Mouse (Mus musculus) myocyte (in vitro differentiated cells): ENCODE results near the gene Selenbp1. TPM values are rescaled to one million over a fixed set of nuclear protein-coding genes. Genes with fewer than 3 reads are reported as not detected.
"Not testable (repeated sequence)": the region's sequence is repeated elsewhere in the genome, so short reads cannot be mapped to it uniquely, and the experiment has no call there.

Source experiments
- H3K27me3 ChIP-seq: one replicate; pipeline ENCODE4 v1.6.1; 2011; ENCODE audit not compliant: control insufficient read depth, insufficient read depth, insufficient read length
- H3K36me3 ChIP-seq: one replicate; pipeline ENCODE4 v1.6.1; 2011; ENCODE audit not compliant: control insufficient read depth, insufficient read depth
- H3K4me2 ChIP-seq: one replicate; pipeline ENCODE4 v1.6.1; 2011; ENCODE audit warnings: low read depth, control low read depth
- H3K4me3 ChIP-seq: one replicate; pipeline ENCODE4 v1.5.1; 2011; ENCODE audit warnings: mild to moderate bottlenecking, control low read depth, moderate library complexity
- H3K79me2 ChIP-seq: one replicate; pipeline ENCODE4 v1.6.1; 2011; ENCODE audit not compliant: control insufficient read depth, insufficient read depth
- H3ac ChIP-seq: one replicate; pipeline ENCODE4 v1.6.1; 2011; ENCODE audit not compliant: control insufficient read depth, insufficient read length
- CEBPB ChIP-seq: IDR thresholded peaks from 2 replicates; pipeline ENCODE4 v1.6.1; 2011; ENCODE audit warnings: mild to moderate bottlenecking, moderate library complexity; ENCODE audit not compliant: poor library complexity, insufficient read depth, severe bottlenecking
- E2F4 ChIP-seq: IDR thresholded peaks from one replicate; pipeline ENCODE4 v1.6.1; 2011; ENCODE audit warnings: mild to moderate bottlenecking, control low read depth, moderate library complexity; ENCODE audit not compliant: insufficient read depth
- MAX ChIP-seq: IDR thresholded peaks from one replicate; pipeline ENCODE4 v1.6.1; 2011; ENCODE audit warnings: low read depth, mild to moderate bottlenecking, control low read depth
- MYOD1 ChIP-seq, 3 experiments: IDR thresholded peaks; one replicate each; pipeline ENCODE4 v1.6.1; 2011; ENCODE audit warnings: control low read depth in 2 of 3, low read depth in 2 of 3, mild to moderate bottlenecking in 2 of 3, moderate library complexity in 1 of 3; ENCODE audit not compliant: insufficient read length in 2 of 3, control insufficient read depth in 1 of 3
- MYOG ChIP-seq, 3 experiments: IDR thresholded peaks; one replicate each; pipeline ENCODE4 v1.6.1; 2011; ENCODE audit warnings: control low read depth in 2 of 3, low read depth in 2 of 3, mild to moderate bottlenecking in 2 of 3; ENCODE audit not compliant: insufficient read length in 2 of 3, control insufficient read depth in 1 of 3, insufficient read depth in 1 of 3
- POLR2A ChIP-seq: IDR thresholded peaks from one replicate; pipeline ENCODE4 v1.6.1; 2011; ENCODE audit warnings: low read depth, mild to moderate bottlenecking, control low read depth, moderate library complexity; ENCODE audit not compliant: insufficient read length
- POLR2AphosphoS2 ChIP-seq: IDR thresholded peaks from one replicate; pipeline ENCODE4 v1.6.1; 2011; ENCODE audit warnings: low read depth, control low read depth; ENCODE audit not compliant: insufficient read length
- REST ChIP-seq: IDR thresholded peaks from one replicate; pipeline ENCODE4 v1.6.1; 2011; ENCODE audit warnings: mild to moderate bottlenecking, control low read depth, moderate library complexity; ENCODE audit not compliant: insufficient read depth, insufficient read length
- SRF ChIP-seq: IDR thresholded peaks from one replicate; pipeline ENCODE4 v1.6.1; 2011; ENCODE audit warnings: low read depth; ENCODE audit not compliant: control insufficient read depth, insufficient read length
- TCF12 ChIP-seq: IDR thresholded peaks from one replicate; pipeline ENCODE4 v1.6.1; 2011; ENCODE audit warnings: mild to moderate bottlenecking, control low read depth; ENCODE audit not compliant: poor library complexity, insufficient read depth, severe bottlenecking
- TCF3 ChIP-seq: IDR thresholded peaks from one replicate; pipeline ENCODE4 v1.6.1; 2011; ENCODE audit warnings: low read depth, control low read depth; ENCODE audit not compliant: insufficient read length
- USF1 ChIP-seq: IDR thresholded peaks from one replicate; pipeline ENCODE4 v1.6.1; 2011; ENCODE audit warnings: low read depth, mild to moderate bottlenecking, control low read depth, moderate library complexity
- polyA plus RNA-seq: library from polyadenylated mRNA; unstranded; fragments of >200 nt; fragmentation: generic; extraction: Trizol; gene quantifications from one replicate; pipeline ENCODE4 v1.2.1, GENCODE M21; 2012; ENCODE audit warnings: missing spikeins

Selenbp1 gene
- 0.44 TPM for polyA plus RNA-seq

- Histone ChIP-seq H3K4me3 (no peak within 1 kb of the TSS), H3K4me2 (peak within 1 kb of the TSS; percentile 40), H3K79me2 (no peaks in the 10 kb centered on the region), H3K27me3 (no peaks in the 10 kb centered on the region), H3ac (no peak within 1 kb of the TSS), H3K36me3 (no peaks in the 10 kb centered on the region)
- TF ChIP-seq MYOD1 (IDR thresholded peaks at IDR 0.05; ENCODE audit: control insufficient read depth in 1 of 3, insufficient read length in 2 of 3, low read depth in 2 of 3) = no peak
- no peak for TF ChIP-seq USF1
- TF ChIP-seq REST = no peak
- TF ChIP-seq MYOG (IDR thresholded peaks at IDR 0.05; ENCODE audit: control insufficient read depth in 1 of 3, insufficient read depth in 1 of 3, insufficient read length in 2 of 3, low read depth in 2 of 3) = no peak
- no peak for TF ChIP-seq MAX
- no peak for TF ChIP-seq POLR2AphosphoS2
Observed at GRCm38 (mm10) chr3:94932809-94933564, at the start of gene Selenbp1. TSS of gene Selenbp1 (plus strand) at chr3:94933056.

GRCm38 (mm10) chr3:94886316-94887224 is 46.3 kb upstream of the Selenbp1 start, which contains the start of gene Psmb4:
TSS of gene Psmb4 (minus strand) at chr3:94886961.
- TF ChIP-seq POLR2AphosphoS2 (peak; percentile 93), POLR2A (peak; percentile 86), TCF3 (no peak), CEBPB (no peak)
- Histone ChIP-seq H3K4me3 (peak within 1 kb of the TSS; percentile 85), H3K36me3 (peaks cover 13% of the 10 kb centered on the region), H3ac (peak within 1 kb of the TSS; percentile 75), H3K27me3 (no peaks in the 10 kb centered on the region), H3K4me2 (peak within 1 kb of the TSS; percentile 92), H3K79me2 (peaks cover 16% of the 10 kb centered on the region)

GRCm38 (mm10) chr3:94888595-94888994 is 44.3 kb upstream of the Selenbp1 start:
- H3K27me3 ChIP-seq = no peaks in the 10 kb centered on the region
- H3K36me3 ChIP-seq = peaks cover 3% of the 10 kb centered on the region
- H3K79me2 ChIP-seq = peaks cover 16% of the 10 kb centered on the region
- no peak overlapping the region for H3K4me2 ChIP-seq
- no peak overlapping the region for H3K4me3 ChIP-seq
- no peak overlapping the region for H3ac ChIP-seq
- no peak for TF ChIP-seq TCF12
- no peak for TF ChIP-seq REST
- TF ChIP-seq MYOG (IDR thresholded peaks at IDR 0.05; ENCODE audit: control insufficient read depth in 1 of 3, insufficient read depth in 1 of 3, insufficient read length in 2 of 3, low read depth in 2 of 3) = peak in 1 of 3 experiments; percentile 52
- TF ChIP-seq MAX = no peak
- no peak for TF ChIP-seq SRF
- TF ChIP-seq CEBPB = no peak
- TF ChIP-seq E2F4 = no peak

GRCm38 (mm10) chr3:94894076-94894475 is 38.8 kb upstream of the Selenbp1 start:
- H3K4me2 ChIP-seq = no peak overlapping the region
- H3ac ChIP-seq = no peak overlapping the region
- H3K79me2 ChIP-seq = no peaks in the 10 kb centered on the region
- H3K36me3 ChIP-seq = no peaks in the 10 kb centered on the region
- H3K27me3 ChIP-seq = peaks cover 13% of the 10 kb centered on the region
- no peak overlapping the region for H3K4me3 ChIP-seq
- TF ChIP-seq POLR2AphosphoS2 (no peak), POLR2A (no peak), MYOD1 (IDR thresholded peaks at IDR 0.05; ENCODE audit: control insufficient read depth in 1 of 3, insufficient read length in 2 of 3, low read depth in 2 of 3) (no peak), REST (no peak), MAX (no peak), TCF3 (no peak), USF1 (no peak), MYOG (IDR thresholded peaks at IDR 0.05; ENCODE audit: control insufficient read depth in 1 of 3, insufficient read depth in 1 of 3, insufficient read length in 2 of 3, low read depth in 2 of 3) (no peak), E2F4 (no peak), CEBPB (no peak), SRF (no peak), TCF12 (no peak)

DNA sequence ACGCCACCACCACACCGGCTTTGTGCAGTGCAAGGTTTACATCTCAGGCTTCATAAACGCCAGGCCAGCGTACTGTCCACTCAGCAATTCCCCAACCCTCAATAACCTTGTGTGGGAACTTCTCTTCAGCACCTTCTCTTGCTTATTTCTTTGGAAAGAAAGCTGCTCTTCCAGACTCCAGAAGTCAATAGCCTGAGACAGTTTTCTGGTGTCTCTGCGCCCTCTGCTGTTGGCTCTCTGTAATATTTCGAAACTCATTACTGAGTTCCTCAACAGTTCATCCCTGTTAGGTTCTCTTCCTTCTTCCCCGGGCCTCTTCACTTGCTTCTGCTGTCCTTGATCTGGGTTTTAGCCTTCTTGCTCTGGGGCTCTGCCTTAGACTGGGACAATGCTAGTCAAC is 30.1 kb upstream of the Selenbp1 start:
- no peaks in the 10 kb centered on the region for H3K36me3 ChIP-seq
- no peak overlapping the region for H3K4me2 ChIP-seq
- H3K27me3 ChIP-seq = peaks cover 9% of the 10 kb centered on the region
- no peak overlapping the region for H3K4me3 ChIP-seq
- H3K79me2 ChIP-seq = no peaks in the 10 kb centered on the region
- H3ac ChIP-seq = no peak overlapping the region
- no peak for TF ChIP-seq MAX
- no peak for TF ChIP-seq TCF3
- no peak for TF ChIP-seq CEBPB
- no peak for TF ChIP-seq USF1
- TF ChIP-seq TCF12 = no peak
- no peak for TF ChIP-seq MYOG (IDR thresholded peaks at IDR 0.05; ENCODE audit: control insufficient read depth in 1 of 3, insufficient read depth in 1 of 3, insufficient read length in 2 of 3, low read depth in 2 of 3)
- no peak for TF ChIP-seq POLR2AphosphoS2
- no peak for TF ChIP-seq POLR2A
- TF ChIP-seq SRF = no peak
- no peak for TF ChIP-seq E2F4
- no peak for TF ChIP-seq MYOD1 (IDR thresholded peaks at IDR 0.05; ENCODE audit: control insufficient read depth in 1 of 3, insufficient read length in 2 of 3, low read depth in 2 of 3)
- TF ChIP-seq REST = no peak

DNA sequence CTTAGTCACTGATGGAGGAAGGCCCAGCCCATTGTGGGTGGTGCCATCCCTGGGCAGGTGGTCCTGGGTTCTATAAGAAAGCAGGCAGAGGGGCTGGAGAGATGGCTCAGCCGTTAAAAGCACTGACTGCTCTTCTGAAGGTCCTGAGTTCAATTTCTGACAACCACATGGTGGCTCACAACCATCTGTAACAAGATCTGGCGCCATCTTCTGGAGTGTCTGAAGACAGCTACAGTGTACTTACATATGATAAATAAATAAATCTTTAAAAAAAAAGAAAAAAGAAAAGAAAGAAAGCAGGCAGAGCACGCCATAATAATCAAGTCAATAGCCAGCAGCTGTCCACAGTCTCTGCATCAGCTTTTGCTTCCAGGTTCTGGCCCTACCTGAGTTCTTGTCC is 28.1 kb upstream of the Selenbp1 start:
- H3K4me2 ChIP-seq, H3K27me3 ChIP-seq, H3K36me3 ChIP-seq, H3ac ChIP-seq, H3K4me3 ChIP-seq, H3K79me2 ChIP-seq: not testable (repeated sequence)
